Mouse (Mus musculus) urinary bladder, postnatal 0 days (tissue): ENCODE results near the gene Cars2. TPM values are rescaled to one million over a fixed set of nuclear protein-coding genes. Genes with fewer than 3 reads are reported as not detected.

Experiments
- polyA plus RNA-seq: library from polyadenylated mRNA; unstranded; fragments of >200 nt; fragmentation: Nextera tagmentation; extraction: Ambion mirVana; gene quantifications from 2 replicates; pipeline ENCODE4 v1.2.1, GENCODE M21; 2015

Gene Cars2
- 15.1 and 15.7 TPM in 2 replicates for polyA plus RNA-seq

GRCm38 (mm10) chr8:11550281-11550948 lies at the start of gene Cars2:
Cars2 (minus strand) TSS chr8:11550783.

GRCm38 (mm10) chr8:11554799-11555719 lies 4.5 kb upstream of the Cars2 start, which contains the start of gene Ing1:
Ing1 (plus strand) TSS chr8:11555571.

GRCm38 (mm10) chr8:11497017-11497990 lies 53.3 kb downstream of the Cars2 start, which contains the start of gene Naxd:
Naxd (plus strand) TSS chr8:11497506.

GRCm38 (mm10) chr8:11477811-11478761 lies 72.5 kb downstream of the Cars2 start, which contains the start of gene Rab20:
Rab20 (minus strand) TSS chr8:11478710.

Other genes with a start within 250 kb of the Cars2 start
- 135 and 146 TPM in 2 replicates for gene Col4a2, start 238.0 kb downstream of the Cars2 start, polyA plus RNA-seq
- 426 and 432 TPM in 2 replicates for gene Col4a1, start 238.0 kb downstream of the Cars2 start, polyA plus RNA-seq
- gene Rab20, start 72.1 kb downstream of the Cars2 start, polyA plus RNA-seq, result 8.4 and 9.6 TPM in 2 replicates
- gene Naxd, start 53.3 kb downstream of the Cars2 start, polyA plus RNA-seq, result 95.7 and 96.0 TPM in 2 replicates
- 27.9 and 29.2 TPM in 2 replicates for gene Ing1, start 4.8 kb upstream of the Cars2 start, polyA plus RNA-seq
- gene Ankrd10, start 85.0 kb upstream of the Cars2 start, polyA plus RNA-seq, result 58.5 and 67.5 TPM in 2 replicates
- not detected in 2 replicates for gene 1700016D06Rik, start 150.3 kb upstream of the Cars2 start, polyA plus RNA-seq
- gene Arhgef7, start 176.9 kb upstream of the Cars2 start, polyA plus RNA-seq, result 22.2 and 27.5 TPM in 2 replicates